Mouse (Mus musculus) left cerebral cortex, adult 6 months (tissue): ENCODE data around the gene Vmn2r23. TPM values are rescaled to one million over a fixed set of nuclear protein-coding genes. Genes with fewer than 3 reads are reported as not detected.

ENCODE experiments used
- long read RNA-seq, 2 experiments: library from polyadenylated mRNA; unstranded; transcript quantifications; one replicate each; pipeline ENCODE4 v2.0.0; 2019 to 2020
- polyA plus RNA-seq: library from polyadenylated mRNA; unstranded; fragments of <200 nt; fragmentation: Nextera tagmentation; gene quantifications from 2 replicates; pipeline ENCODE4 v1.2.3, GENCODE M21; 2021

The Vmn2r23 gene
- polyA plus RNA-seq = 0.03 TPM in 1 of 2 replicates, not detected in the other
- long read RNA-seq, experiment 1 = 0 reads
- long read RNA-seq, experiment 2 = 0 reads

GRCm38 (mm10) chr6:123702370-123702769, at the start of gene Vmn2r23:
Vmn2r23 (plus strand) TSS chr6:123702670.

GRCm38 (mm10) chr6:123778579-123778978, 76.1 kb downstream of the Vmn2r23 start, which contains the start of gene Vmn2r24:
Vmn2r24 (plus strand) TSS chr6:123778879.

Other genes with a start within 250 kb of the Vmn2r23 start
- gene Vmn2r21, start 169.3 kb upstream of the Vmn2r23 start, polyA plus RNA-seq = not detected in 2 replicates
- gene Vmn2r22, start 51.9 kb upstream of the Vmn2r23 start, polyA plus RNA-seq = not detected in 2 replicates
- not detected in 2 replicates for gene Vmn2r24, start 76.2 kb downstream of the Vmn2r23 start, polyA plus RNA-seq
- gene Vmn2r25, start 150.8 kb downstream of the Vmn2r23 start, polyA plus RNA-seq = 0.01 TPM in 1 of 2 replicates, not detected in the other